Mouse (Mus musculus) myocyte (in vitro differentiated cells): ENCODE measurements around the gene Trappc1. TPM values are rescaled to one million over a fixed set of nuclear protein-coding genes. Genes with fewer than 3 reads are reported as not detected.
A peak's percentile ranks its signal among the peaks of the same experiment; 100 is the strongest.
"Not testable (repeated sequence)": the region's sequence is repeated elsewhere in the genome, so short reads cannot be mapped to it uniquely, and the experiment has no call there.

Experiments
- H3K27me3 ChIP-seq: one replicate; pipeline ENCODE4 v1.6.1; 2011; ENCODE audit not compliant: control insufficient read depth, insufficient read depth, insufficient read length
- H3K36me3 ChIP-seq: one replicate; pipeline ENCODE4 v1.6.1; 2011; ENCODE audit not compliant: control insufficient read depth, insufficient read depth
- H3K4me2 ChIP-seq: one replicate; pipeline ENCODE4 v1.6.1; 2011; ENCODE audit warnings: low read depth, control low read depth
- H3K4me3 ChIP-seq: one replicate; pipeline ENCODE4 v1.5.1; 2011; ENCODE audit warnings: mild to moderate bottlenecking, control low read depth, moderate library complexity
- H3K79me2 ChIP-seq: one replicate; pipeline ENCODE4 v1.6.1; 2011; ENCODE audit not compliant: control insufficient read depth, insufficient read depth
- H3ac ChIP-seq: one replicate; pipeline ENCODE4 v1.6.1; 2011; ENCODE audit not compliant: control insufficient read depth, insufficient read length
- CEBPB ChIP-seq: IDR thresholded peaks from 2 replicates; pipeline ENCODE4 v1.6.1; 2011; ENCODE audit warnings: mild to moderate bottlenecking, moderate library complexity; ENCODE audit not compliant: poor library complexity, insufficient read depth, severe bottlenecking
- E2F4 ChIP-seq: IDR thresholded peaks from one replicate; pipeline ENCODE4 v1.6.1; 2011; ENCODE audit warnings: mild to moderate bottlenecking, control low read depth, moderate library complexity; ENCODE audit not compliant: insufficient read depth
- MAX ChIP-seq: IDR thresholded peaks from one replicate; pipeline ENCODE4 v1.6.1; 2011; ENCODE audit warnings: low read depth, mild to moderate bottlenecking, control low read depth
- MYOD1 ChIP-seq, 3 experiments: IDR thresholded peaks; one replicate each; pipeline ENCODE4 v1.6.1; 2011; ENCODE audit warnings: control low read depth in 2 of 3, low read depth in 2 of 3, mild to moderate bottlenecking in 2 of 3, moderate library complexity in 1 of 3; ENCODE audit not compliant: insufficient read length in 2 of 3, control insufficient read depth in 1 of 3
- MYOG ChIP-seq, 3 experiments: IDR thresholded peaks; one replicate each; pipeline ENCODE4 v1.6.1; 2011; ENCODE audit warnings: control low read depth in 2 of 3, low read depth in 2 of 3, mild to moderate bottlenecking in 2 of 3; ENCODE audit not compliant: insufficient read length in 2 of 3, control insufficient read depth in 1 of 3, insufficient read depth in 1 of 3
- POLR2A ChIP-seq: IDR thresholded peaks from one replicate; pipeline ENCODE4 v1.6.1; 2011; ENCODE audit warnings: low read depth, mild to moderate bottlenecking, control low read depth, moderate library complexity; ENCODE audit not compliant: insufficient read length
- POLR2AphosphoS2 ChIP-seq: IDR thresholded peaks from one replicate; pipeline ENCODE4 v1.6.1; 2011; ENCODE audit warnings: low read depth, control low read depth; ENCODE audit not compliant: insufficient read length
- REST ChIP-seq: IDR thresholded peaks from one replicate; pipeline ENCODE4 v1.6.1; 2011; ENCODE audit warnings: mild to moderate bottlenecking, control low read depth, moderate library complexity; ENCODE audit not compliant: insufficient read depth, insufficient read length
- SRF ChIP-seq: IDR thresholded peaks from one replicate; pipeline ENCODE4 v1.6.1; 2011; ENCODE audit warnings: low read depth; ENCODE audit not compliant: control insufficient read depth, insufficient read length
- TCF12 ChIP-seq: IDR thresholded peaks from one replicate; pipeline ENCODE4 v1.6.1; 2011; ENCODE audit warnings: mild to moderate bottlenecking, control low read depth; ENCODE audit not compliant: poor library complexity, insufficient read depth, severe bottlenecking
- TCF3 ChIP-seq: IDR thresholded peaks from one replicate; pipeline ENCODE4 v1.6.1; 2011; ENCODE audit warnings: low read depth, control low read depth; ENCODE audit not compliant: insufficient read length
- USF1 ChIP-seq: IDR thresholded peaks from one replicate; pipeline ENCODE4 v1.6.1; 2011; ENCODE audit warnings: low read depth, mild to moderate bottlenecking, control low read depth, moderate library complexity
- polyA plus RNA-seq: library from polyadenylated mRNA; unstranded; fragments of >200 nt; fragmentation: generic; extraction: Trizol; gene quantifications from one replicate; pipeline ENCODE4 v1.2.1, GENCODE M21; 2012; ENCODE audit warnings: missing spikeins

The Trappc1 gene
- polyA plus RNA-seq, 1 experiment, result 116 TPM

- no peak overlapping the region for H3K4me3 ChIP-seq
- H3K4me2 ChIP-seq, result no peak overlapping the region
- no peak overlapping the region for H3ac ChIP-seq
- peaks cover 24% of the 10 kb centered on the region for H3K36me3 ChIP-seq
- no peaks in the 10 kb centered on the region for H3K79me2 ChIP-seq
- TF ChIP-seq E2F4 (no peak), REST (no peak), TCF12 (no peak), POLR2A (no peak), MAX (no peak), TCF3 (no peak)
- H3K27me3 ChIP-seq, result no peaks in the 10 kb centered on the region
Observed at GRCm38 (mm10) chr11:69306039-69306438, 17.7 kb upstream of the Trappc1 start.

- no peak overlapping the region for H3ac ChIP-seq
- no peak for TF ChIP-seq TCF3
- TF ChIP-seq MAX, result no peak
- TF ChIP-seq USF1, result no peak
- TF ChIP-seq SRF, result no peak
- no peak for TF ChIP-seq TCF12
- TF ChIP-seq POLR2A, result no peak
- no peak for TF ChIP-seq MYOG (IDR thresholded peaks at IDR 0.05; ENCODE audit: control insufficient read depth in 1 of 3, insufficient read depth in 1 of 3, insufficient read length in 2 of 3, low read depth in 2 of 3)
- TF ChIP-seq REST, result no peak
- TF ChIP-seq MYOD1 (IDR thresholded peaks at IDR 0.05; ENCODE audit: control insufficient read depth in 1 of 3, insufficient read length in 2 of 3, low read depth in 2 of 3), result no peak
- TF ChIP-seq POLR2AphosphoS2, result no peak
- no peak for TF ChIP-seq E2F4
- TF ChIP-seq CEBPB, result no peak
- H3K4me3 ChIP-seq, result no peak overlapping the region
- H3K36me3 ChIP-seq, result peaks cover 19% of the 10 kb centered on the region
- H3K27me3 ChIP-seq, result no peaks in the 10 kb centered on the region
- no peaks in the 10 kb centered on the region for H3K79me2 ChIP-seq
- no peak overlapping the region for H3K4me2 ChIP-seq
Observed at GRCm38 (mm10) chr11:69311266-69311665, 12.5 kb upstream of the Trappc1 start.

GRCm38 (mm10) chr11:69316361-69316760 lies 7.4 kb upstream of the Trappc1 start:
- TF ChIP-seq USF1 (peak; percentile 26), TCF3 (no peak), SRF (peak; percentile 67), E2F4 (no peak), POLR2AphosphoS2 (peak; percentile 88), MAX (no peak), MYOD1 (IDR thresholded peaks at IDR 0.05; ENCODE audit: control insufficient read depth in 1 of 3, insufficient read length in 2 of 3, low read depth in 2 of 3) (no peak), REST (peak; percentile 1), CEBPB (no peak), POLR2A (peak; percentile 88), MYOG (IDR thresholded peaks at IDR 0.05; ENCODE audit: control insufficient read depth in 1 of 3, insufficient read depth in 1 of 3, insufficient read length in 2 of 3, low read depth in 2 of 3) (peak in 1 of 3 experiments; percentile 14), TCF12 (no peak)
- Histone ChIP-seq H3K27me3 (no peaks in the 10 kb centered on the region), H3K4me3 (no peak overlapping the region), H3K79me2 (no peaks in the 10 kb centered on the region), H3K4me2 (peak overlapping the region; percentile 69), H3ac (no peak overlapping the region), H3K36me3 (peaks cover 13% of the 10 kb centered on the region)

- not testable (repeated sequence) for H3K4me3 ChIP-seq, H3ac ChIP-seq, H3K79me2 ChIP-seq, H3K4me2 ChIP-seq, H3K27me3 ChIP-seq
- peaks cover 11% of the 10 kb centered on the region for H3K36me3 ChIP-seq
Observed at GRCm38 (mm10) chr11:69318000-69318399, 5.8 kb upstream of the Trappc1 start.

GRCm38 (mm10) chr11:69321580-69321979 lies 2.2 kb upstream of the Trappc1 start:
- no peak for TF ChIP-seq POLR2A
- TF ChIP-seq E2F4, result no peak
- no peak for TF ChIP-seq TCF12
- TF ChIP-seq MYOD1 (IDR thresholded peaks at IDR 0.05; ENCODE audit: control insufficient read depth in 1 of 3, insufficient read length in 2 of 3, low read depth in 2 of 3), result no peak
- Histone ChIP-seq H3ac (no peak overlapping the region), H3K36me3 (peaks cover 11% of the 10 kb centered on the region), H3K4me3 (no peak overlapping the region), H3K79me2 (peaks cover 11% of the 10 kb centered on the region), H3K27me3 (no peaks in the 10 kb centered on the region), H3K4me2 (peak overlapping the region; percentile 75)

- Histone ChIP-seq H3ac (no peak overlapping the region), H3K27me3 (no peaks in the 10 kb centered on the region), H3K4me3 (peak overlapping the region; percentile 56), H3K4me2 (peak overlapping the region; percentile 75), H3K79me2 (peaks cover 11% of the 10 kb centered on the region), H3K36me3 (peaks cover 11% of the 10 kb centered on the region)
- TF ChIP-seq TCF3, result peak; percentile 84
- TF ChIP-seq MYOG (IDR thresholded peaks at IDR 0.05; ENCODE audit: control insufficient read depth in 1 of 3, insufficient read depth in 1 of 3, insufficient read length in 2 of 3, low read depth in 2 of 3), result peak; percentile 42 to 98 (median 90)
- TF ChIP-seq SRF, result no peak
- peak in 2 of 3 experiments; percentile 95 to 97 for TF ChIP-seq MYOD1 (IDR thresholded peaks at IDR 0.05; ENCODE audit: control insufficient read depth in 1 of 3, insufficient read length in 2 of 3, low read depth in 2 of 3)
Observed at GRCm38 (mm10) chr11:69322010-69322409, 1.8 kb upstream of the Trappc1 start.
